Mouse (Mus musculus) cerebellum, postnatal 25 days (tissue): Measurements from ENCODE around the gene Nckap1.

Experiments used
- DNase-seq, 2 experiments: peaks; one replicate each; pipeline ENCODE4 v3.0.0; 2021; ENCODE audit warnings: mixed read lengths in 2 of 2

Gene Nckap1

GRCm38 (mm10) chr2:80581043-80581711 is at the start of gene Nckap1:
Nckap1 (minus strand) TSS chr2:80581380.
- peak; percentile 93 to 96 for DNase-seq

DNA sequence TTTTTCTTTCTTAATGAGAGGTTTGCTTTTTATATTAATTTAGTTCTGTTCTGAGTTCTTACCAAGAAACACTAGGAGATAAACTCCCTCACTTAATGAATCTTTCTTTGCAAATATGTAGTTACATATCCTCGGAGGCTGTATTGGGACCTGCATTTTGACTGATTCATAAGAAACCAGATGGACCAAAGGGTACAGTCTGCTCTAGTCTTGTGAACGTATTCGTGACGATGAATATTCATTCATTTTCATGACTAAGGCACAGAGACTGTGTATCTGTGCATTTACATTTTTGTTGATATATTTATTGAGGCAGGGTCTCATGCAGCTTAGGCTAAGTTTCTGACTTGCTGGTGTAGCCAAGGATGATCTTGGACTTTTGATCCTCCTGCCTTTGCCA is 43.3 kb upstream of the Nckap1 start:
- DNase-seq: no peak

DNA sequence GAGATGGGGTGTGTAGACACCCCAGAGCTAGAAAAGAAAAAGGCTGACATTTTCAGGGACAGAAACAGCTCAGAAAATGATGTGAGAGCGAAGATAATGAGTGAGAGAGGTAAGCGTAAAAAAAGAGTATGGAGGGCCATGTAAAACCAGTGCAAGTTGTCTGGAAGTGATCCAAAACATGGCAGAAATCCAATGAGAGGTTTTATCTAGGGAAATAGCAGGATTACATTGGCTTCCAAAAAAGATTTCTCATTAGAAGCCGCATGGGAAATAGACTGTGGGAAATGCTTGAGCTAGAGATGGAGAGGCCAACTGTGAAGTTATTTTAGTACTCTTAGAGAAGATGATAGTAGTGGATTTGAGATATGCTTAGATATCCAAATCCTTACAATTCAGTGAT is 40.7 kb upstream of the Nckap1 start:
- no peak for DNase-seq

DNA sequence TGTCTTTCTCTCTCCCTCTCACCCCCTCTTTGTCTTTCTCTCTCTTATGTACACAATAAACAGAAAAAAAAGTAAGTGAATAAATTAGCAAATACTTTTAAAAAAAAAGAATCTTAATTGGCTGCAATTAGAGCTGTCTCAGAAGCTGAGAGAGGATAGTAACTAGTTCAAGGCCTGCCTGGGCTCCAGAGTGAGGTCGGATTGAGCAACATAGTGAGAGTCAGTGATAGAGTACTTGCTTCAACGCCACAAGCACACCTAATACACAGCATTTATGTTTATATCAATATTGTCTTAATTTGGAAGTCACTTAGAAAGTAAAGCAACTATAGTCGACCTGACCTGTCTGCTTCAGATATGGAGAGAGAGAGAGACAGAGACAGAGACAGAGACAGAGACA is 37.8 kb upstream of the Nckap1 start:
- DNase-seq: no peak

- peak; percentile 97 for DNase-seq
These were observed 35.9 kb upstream of the Nckap1 start, which contains the start of the genes Dusp19 and Nup35 for GRCm38 (mm10) chr2:80616854-80617737. Dusp19 (plus strand) TSS chr2:80617045. Nup35 (plus strand) TSS chr2:80617236.

GRCm38 (mm10) chr2:80612796-80613195 is 31.6 kb upstream of the Nckap1 start:
- DNase-seq: peak in 1 of 2 experiments; percentile 22

DNA sequence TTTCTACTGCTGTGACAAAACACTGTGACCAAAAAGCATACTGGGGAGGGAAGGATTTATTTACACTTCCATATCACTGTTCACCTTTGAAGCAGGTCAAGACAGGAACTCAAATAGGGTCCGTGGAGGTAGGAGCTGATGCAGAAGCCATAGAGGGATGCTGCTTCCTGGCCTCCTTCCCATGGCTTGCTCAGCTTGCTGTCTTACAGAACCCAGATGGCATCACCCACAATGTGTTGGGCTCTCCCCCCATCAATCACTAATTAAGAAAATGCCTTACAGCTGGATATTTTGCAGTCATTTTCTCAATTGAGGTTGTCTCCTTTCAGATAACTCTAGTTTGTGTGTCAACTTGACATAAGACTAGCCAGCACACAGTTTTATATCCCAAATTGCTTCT is 31.1 kb upstream of the Nckap1 start:
- no peak for DNase-seq

DNA sequence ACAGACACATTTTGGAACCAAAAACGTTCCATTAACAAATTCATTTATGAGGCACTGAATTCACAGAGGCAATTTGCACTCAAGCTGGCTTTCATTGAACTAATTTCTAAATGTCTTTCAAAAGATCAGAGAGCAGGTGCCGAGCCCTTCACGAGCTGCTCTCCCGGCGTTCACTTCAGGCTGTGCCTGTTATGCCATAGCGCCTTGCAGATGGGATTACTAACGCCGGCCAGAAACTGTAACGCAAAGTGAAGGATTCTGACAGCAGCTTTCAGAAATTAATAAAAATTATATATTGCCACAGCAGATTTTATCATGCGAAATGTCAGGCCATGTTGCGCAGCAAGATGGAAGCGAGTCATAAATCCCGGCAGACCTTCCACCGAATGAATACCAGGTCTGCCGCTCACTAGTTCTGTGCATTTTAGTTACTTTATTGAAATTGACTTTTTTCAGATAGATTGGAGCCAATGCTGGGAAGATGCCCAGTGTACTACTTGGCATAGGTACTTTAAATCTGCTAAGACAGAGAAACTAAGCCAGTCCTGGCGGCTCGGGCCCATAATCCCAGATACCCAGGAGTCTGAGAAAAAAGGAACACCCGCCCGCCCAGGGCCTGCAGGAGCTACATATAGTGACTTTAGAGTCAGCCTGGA is 22.7 kb upstream of the Nckap1 start:
- DNase-seq: peak; percentile 35 to 37

DNA sequence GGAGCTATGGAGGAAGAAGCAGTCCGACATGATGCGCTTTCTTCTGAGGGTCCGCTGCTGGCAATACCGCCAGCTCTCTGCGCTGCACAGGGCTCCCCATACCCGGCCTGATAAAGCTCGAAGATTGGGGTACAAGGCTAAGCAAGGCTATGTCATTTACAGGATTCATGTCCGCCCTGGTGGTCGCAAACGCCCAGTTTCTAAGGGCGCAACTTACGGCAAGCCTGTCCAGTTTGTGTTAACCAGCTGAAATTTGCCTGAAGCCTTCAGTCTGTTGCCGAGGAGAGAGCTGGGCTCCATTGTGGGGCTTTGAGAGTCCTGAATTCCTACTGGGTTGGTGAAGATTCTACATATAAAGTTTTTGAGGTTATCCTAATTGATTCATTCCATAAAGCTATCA is 21.6 kb upstream of the Nckap1 start:
- DNase-seq: no peak

DNA sequence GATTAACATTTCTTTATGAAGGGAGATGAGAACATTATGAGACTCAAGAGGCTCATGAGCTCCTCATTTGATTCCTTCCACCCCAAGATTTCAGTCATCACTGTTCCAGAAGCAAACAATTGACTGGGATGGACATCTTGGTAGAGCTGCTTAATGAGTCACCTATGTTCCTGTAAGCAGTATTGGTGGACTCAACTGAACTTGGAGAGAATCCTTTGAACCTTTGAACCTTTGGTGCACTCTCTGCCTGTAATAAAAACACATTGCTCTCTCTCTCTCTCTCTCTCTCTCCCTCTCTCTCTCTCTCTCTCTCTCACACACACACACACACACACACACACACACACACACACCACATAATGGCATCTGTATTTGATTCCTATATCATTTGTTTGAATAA is 19.4 kb upstream of the Nckap1 start:
- DNase-seq: no peak

DNA sequence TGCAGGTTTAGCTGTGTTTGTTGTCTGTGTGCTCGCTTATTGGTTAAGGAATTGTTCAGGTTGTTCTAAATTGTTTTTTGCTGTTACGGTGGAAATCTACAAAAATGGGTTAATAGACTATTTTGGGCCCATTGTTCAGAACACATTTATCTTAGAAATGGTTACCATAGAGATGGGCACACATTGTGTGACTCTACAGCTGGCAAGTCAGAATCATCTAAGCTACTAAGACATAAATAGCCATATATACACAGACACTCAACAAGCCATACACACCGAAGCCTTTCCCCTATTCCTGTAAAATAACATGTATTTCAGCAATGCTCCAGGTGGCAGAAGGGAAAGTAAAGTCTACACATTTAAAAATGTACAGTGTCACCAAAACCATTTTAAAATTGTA is 18.7 kb upstream of the Nckap1 start:
- no peak for DNase-seq

DNA sequence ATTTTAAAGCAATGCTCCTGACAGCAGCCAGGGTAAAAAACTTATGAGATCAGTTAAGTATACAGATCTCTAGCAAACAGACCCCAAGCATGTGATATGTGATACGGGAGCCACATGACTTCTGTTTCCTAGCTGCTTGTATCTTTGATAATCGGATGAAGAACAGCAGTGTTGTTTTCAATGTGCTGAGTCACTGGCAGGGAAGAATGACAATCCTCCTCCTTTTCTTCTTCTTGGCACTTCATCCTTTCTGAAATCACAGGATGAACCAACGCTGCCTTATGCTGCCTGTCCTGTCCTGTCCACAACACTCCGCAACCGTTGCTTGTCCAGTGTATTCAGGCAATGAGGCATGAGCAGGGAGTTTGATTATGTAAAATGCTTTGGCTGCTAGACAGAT is 15.8 kb upstream of the Nckap1 start:
- no peak for DNase-seq

GRCm38 (mm10) chr2:80594215-80594918 is 13.2 kb upstream of the Nckap1 start:
- no peak for DNase-seq

GRCm38 (mm10) chr2:80582356-80582755 is 1.2 kb upstream of the Nckap1 start:
- no peak for DNase-seq

GRCm38 (mm10) chr2:80580311-80580961 is 744 bp downstream of the Nckap1 start:
- DNase-seq: peak in 1 of 2 experiments; percentile 75

- DNase-seq: no peak
These were observed 1.8 kb downstream of the Nckap1 start for GRCm38 (mm10) chr2:80579253-80579891.

- no peak for DNase-seq
These were observed 3.9 kb downstream of the Nckap1 start for GRCm38 (mm10) chr2:80577286-80577685.

DNA sequence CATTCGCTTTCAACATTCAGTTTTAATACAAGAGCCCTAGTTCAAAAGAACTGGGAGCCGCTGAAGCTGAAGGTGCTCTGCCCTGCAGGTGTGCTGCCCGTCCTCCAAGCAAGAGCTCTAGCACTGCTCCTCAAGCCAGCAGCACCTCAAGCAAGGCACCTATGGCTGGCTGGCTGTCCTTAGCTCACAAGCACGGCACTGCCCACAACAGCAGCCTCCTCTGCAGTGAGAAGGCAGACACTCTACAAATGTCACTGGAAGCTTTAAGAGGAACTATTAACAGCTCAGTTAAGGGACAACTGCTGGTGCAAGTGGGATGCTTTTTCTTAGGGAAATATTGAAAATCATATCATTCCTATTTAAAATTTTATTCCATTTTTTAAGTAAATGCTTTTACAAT is 10.5 kb downstream of the Nckap1 start:
- peak in 1 of 2 experiments; percentile 25 for DNase-seq

- peak; percentile 29 to 68 for DNase-seq
These were observed 13.8 kb downstream of the Nckap1 start for GRCm38 (mm10) chr2:80567411-80567810.

- DNase-seq: no peak
These were observed 18.9 kb downstream of the Nckap1 start for GRCm38 (mm10) chr2:80562253-80562652.

- no peak for DNase-seq
These were observed 19.7 kb downstream of the Nckap1 start for GRCm38 (mm10) chr2:80561478-80561877.

DNA sequence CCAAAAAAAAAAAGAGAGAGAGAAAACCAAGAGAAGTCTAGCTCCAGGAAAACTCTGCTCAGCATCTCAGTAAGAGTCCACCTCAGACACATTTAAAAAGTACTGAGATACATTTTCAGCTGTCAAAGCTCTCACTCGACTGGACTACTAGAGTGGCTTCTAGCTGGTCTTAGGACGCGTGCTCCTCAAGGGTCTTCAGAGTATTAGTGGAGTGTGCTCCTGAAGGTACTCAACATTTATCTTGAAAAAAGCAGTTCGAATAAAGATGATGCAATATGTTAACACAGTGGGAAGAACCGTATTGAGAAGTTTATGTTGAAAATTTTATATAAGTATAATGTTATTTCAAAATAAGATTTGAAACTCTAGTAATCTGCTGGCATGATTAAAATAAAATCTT is 20.4 kb downstream of the Nckap1 start:
- no peak for DNase-seq
